Mouse (Mus musculus): ENCODE data around the gene Rims4. TPM values are rescaled to one million over a fixed set of nuclear protein-coding genes. Genes with fewer than 3 reads are reported as not detected.

The Rims4 gene
- polyA plus RNA-seq, 1 experiment = 0.14 TPM

DNA sequence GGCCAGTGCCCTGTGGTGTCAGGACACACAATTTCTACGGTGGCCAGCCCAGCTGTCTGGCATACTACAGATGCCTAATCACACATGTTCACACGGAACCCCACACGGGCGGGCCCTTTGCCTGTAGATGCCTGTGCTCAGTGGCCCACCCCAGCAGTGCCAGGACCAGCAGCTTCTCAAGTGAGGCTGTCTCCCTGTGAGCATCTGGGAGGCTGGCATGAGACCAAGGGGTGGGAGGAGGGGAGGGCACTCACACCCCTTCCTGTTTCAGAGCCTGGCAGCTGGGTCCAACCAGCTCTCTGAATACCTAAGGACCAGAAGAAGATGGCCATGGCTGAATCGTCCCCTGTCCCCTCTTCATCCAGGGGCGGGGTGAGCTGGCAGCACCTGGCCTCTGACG, 43.0 kb downstream of the Rims4 start:
- no peak for TF ChIP-seq POLR2A (IDR thresholded peaks at IDR 0.05; ENCODE audit: low read depth, low read length)
- TF ChIP-seq CTCF (IDR thresholded peaks at IDR 0.05; ENCODE audit: borderline replicate concordance, insufficient read depth, low read length) = no peak
- Histone ChIP-seq H3K4me3 (ENCODE audit: insufficient read depth, low read length) (no peak overlapping the region), H3K27ac (ENCODE audit: insufficient read depth, low read length) (no peak overlapping the region), H3K4me1 (ENCODE audit: control insufficient read depth, insufficient read depth, low read length) (no peaks in the 10 kb centered on the region)

DNA sequence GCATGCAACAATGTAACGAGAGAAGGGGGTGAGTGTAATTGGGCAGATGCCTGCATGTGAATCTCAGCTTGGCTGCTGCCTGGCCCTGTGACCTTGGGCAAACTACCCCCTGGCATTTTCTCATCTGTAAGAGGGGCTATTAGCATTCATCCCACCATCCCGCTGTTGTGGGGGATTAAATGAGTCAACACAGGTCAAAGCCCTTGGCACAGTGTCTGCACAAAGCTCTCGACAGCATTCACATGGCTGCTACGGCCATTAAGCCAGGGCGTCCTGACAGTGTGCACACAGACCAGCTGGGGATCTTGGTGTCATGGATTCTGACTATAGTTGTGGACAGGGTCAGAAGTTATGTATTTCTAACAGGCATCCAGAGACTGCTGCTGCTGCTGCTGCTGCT, 43.6 kb downstream of the Rims4 start:
- TF ChIP-seq CTCF (IDR thresholded peaks at IDR 0.05; ENCODE audit: borderline replicate concordance, insufficient read depth, low read length) = no peak
- TF ChIP-seq POLR2A (IDR thresholded peaks at IDR 0.05; ENCODE audit: low read depth, low read length) = no peak
- no peak overlapping the region for H3K4me3 ChIP-seq (ENCODE audit: insufficient read depth, low read length)
- H3K27ac ChIP-seq (ENCODE audit: insufficient read depth, low read length) = no peak overlapping the region
- H3K4me1 ChIP-seq (ENCODE audit: control insufficient read depth, insufficient read depth, low read length) = no peaks in the 10 kb centered on the region

DNA sequence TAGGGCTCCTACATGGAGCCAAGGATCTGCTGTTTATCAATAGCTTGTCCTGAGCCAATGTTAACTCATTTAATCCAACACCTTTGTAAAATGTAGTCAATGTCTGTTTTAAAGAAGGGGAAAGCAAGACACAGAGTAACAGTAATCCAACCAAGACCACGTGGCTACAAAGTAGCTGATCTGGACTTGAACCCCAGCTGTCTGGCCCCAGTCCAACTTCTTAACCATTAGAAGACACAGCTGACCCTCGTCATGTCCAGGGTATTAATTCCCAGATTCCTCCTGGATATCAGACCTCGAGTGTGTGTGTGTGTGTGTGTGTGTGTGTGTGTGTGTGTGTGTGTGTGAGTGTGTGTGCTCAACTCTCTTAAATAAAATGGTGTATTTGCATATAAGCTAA, 46.6 kb downstream of the Rims4 start:
- Histone ChIP-seq H3K4me3 (ENCODE audit: insufficient read depth, low read length) (no peak overlapping the region), H3K4me1 (ENCODE audit: control insufficient read depth, insufficient read depth, low read length) (no peaks in the 10 kb centered on the region), H3K27ac (ENCODE audit: insufficient read depth, low read length) (no peak overlapping the region)
- TF ChIP-seq POLR2A (IDR thresholded peaks at IDR 0.05; ENCODE audit: low read depth, low read length) = no peak
- TF ChIP-seq CTCF (IDR thresholded peaks at IDR 0.05; ENCODE audit: borderline replicate concordance, insufficient read depth, low read length) = no peak

DNA sequence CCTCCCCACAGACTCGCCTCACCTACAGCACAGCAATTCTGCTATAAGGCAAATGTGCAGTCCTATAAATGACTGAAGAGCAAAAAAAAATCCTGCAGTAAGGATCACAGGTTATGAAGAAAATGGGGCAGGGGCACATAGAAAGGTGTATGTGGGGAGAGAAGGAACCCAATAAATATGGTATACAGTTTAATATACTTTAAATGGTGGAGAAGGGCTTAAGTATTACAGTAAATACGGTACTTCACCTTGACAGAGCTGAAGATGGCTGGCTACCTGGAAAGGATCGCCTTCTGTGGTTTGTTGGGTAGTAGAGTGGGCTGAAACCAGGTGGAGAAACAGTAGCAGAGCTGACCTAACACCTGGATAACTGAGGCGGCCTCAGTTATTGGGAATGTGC, 47.2 kb downstream of the Rims4 start:
- TF ChIP-seq CTCF (IDR thresholded peaks at IDR 0.05; ENCODE audit: borderline replicate concordance, insufficient read depth, low read length) = no peak
- no peak overlapping the region for H3K4me3 ChIP-seq (ENCODE audit: insufficient read depth, low read length)
- H3K4me1 ChIP-seq (ENCODE audit: control insufficient read depth, insufficient read depth, low read length) = no peaks in the 10 kb centered on the region
- no peak overlapping the region for H3K27ac ChIP-seq (ENCODE audit: insufficient read depth, low read length)

DNA sequence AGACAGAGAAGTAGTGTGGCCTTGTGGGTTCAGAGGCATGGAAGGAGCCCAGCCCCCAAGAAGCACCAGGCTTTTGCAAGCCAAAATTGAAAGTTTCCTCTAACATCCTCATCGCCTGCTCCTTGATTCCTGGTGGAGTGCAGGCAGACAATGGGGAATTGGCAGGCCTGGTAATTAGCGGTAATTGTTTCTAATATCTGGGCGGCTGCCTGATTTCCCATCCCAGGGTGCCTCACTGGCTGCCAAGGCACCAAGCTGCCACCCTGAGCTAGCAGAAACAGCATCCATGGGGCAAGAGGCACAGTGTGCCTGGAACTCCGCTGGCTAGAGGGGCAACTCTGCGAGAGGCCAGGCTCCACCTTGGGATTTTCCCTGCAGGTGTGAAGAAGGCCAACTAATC, 48.7 kb downstream of the Rims4 start:
- Histone ChIP-seq H3K4me3 (ENCODE audit: insufficient read depth, low read length) (no peak overlapping the region), H3K27ac (ENCODE audit: insufficient read depth, low read length) (no peak overlapping the region), H3K4me1 (ENCODE audit: control insufficient read depth, insufficient read depth, low read length) (no peaks in the 10 kb centered on the region)
- TF ChIP-seq CTCF (IDR thresholded peaks at IDR 0.05; ENCODE audit: borderline replicate concordance, insufficient read depth, low read length) = no peak
- TF ChIP-seq POLR2A (IDR thresholded peaks at IDR 0.05; ENCODE audit: low read depth, low read length) = no peak

DNA sequence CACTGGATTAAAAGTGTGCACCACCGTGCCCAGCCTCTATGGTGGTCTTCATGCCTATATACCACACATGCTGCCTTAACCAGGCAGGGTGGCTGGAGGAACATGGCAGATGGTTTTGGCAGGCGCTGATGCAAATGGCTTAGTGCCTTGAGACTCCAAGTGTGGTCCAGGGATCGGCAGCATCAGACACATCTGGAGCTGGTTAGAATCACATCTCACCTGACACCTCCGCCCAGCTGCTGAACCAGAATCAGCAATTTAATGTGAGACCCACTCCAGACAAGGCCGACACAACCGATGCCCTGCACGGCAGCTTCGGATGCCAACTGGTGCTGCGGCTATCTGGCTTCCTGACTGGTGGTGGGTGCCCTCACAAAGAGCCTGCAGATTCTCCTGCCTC, 52.4 kb downstream of the Rims4 start:
- TF ChIP-seq POLR2A (IDR thresholded peaks at IDR 0.05; ENCODE audit: low read depth, low read length) (no peak), CTCF (IDR thresholded peaks at IDR 0.05; ENCODE audit: borderline replicate concordance, insufficient read depth, low read length) (no peak)
- no peaks in the 10 kb centered on the region for H3K4me1 ChIP-seq (ENCODE audit: control insufficient read depth, insufficient read depth, low read length)
- no peak overlapping the region for H3K4me3 ChIP-seq (ENCODE audit: insufficient read depth, low read length)

DNA sequence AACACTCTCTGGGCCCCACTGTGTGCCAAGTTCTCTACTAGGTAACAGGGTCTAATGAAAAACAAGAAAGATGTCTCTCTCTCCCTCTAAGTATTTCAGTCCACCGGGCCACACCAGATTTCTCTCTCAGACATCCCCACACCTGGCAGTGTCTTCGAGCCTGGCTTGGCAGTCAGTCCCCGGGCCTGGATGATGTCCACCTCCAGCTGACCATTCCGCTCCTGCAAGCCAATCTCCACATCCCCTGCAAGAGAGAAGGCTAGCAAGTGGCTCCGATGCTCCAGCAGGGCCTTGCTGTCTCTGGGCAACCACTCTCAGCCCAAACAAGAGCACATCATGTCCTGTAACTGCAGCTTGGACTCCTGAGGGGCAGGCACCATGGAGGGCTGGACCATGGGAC, 53.2 kb downstream of the Rims4 start:
- TF ChIP-seq POLR2A (IDR thresholded peaks at IDR 0.05; ENCODE audit: low read depth, low read length) (no peak), CTCF (IDR thresholded peaks at IDR 0.05; ENCODE audit: borderline replicate concordance, insufficient read depth, low read length) (no peak)
- H3K27ac ChIP-seq (ENCODE audit: insufficient read depth, low read length) = no peak overlapping the region
- H3K4me1 ChIP-seq (ENCODE audit: control insufficient read depth, insufficient read depth, low read length) = no peaks in the 10 kb centered on the region
- H3K4me3 ChIP-seq (ENCODE audit: insufficient read depth, low read length) = no peak overlapping the region

More for the DNA sequence above, 52.4 kb downstream of the Rims4 start:
- H3K27ac ChIP-seq (ENCODE audit: insufficient read depth, low read length) = no peak overlapping the region

DNA sequence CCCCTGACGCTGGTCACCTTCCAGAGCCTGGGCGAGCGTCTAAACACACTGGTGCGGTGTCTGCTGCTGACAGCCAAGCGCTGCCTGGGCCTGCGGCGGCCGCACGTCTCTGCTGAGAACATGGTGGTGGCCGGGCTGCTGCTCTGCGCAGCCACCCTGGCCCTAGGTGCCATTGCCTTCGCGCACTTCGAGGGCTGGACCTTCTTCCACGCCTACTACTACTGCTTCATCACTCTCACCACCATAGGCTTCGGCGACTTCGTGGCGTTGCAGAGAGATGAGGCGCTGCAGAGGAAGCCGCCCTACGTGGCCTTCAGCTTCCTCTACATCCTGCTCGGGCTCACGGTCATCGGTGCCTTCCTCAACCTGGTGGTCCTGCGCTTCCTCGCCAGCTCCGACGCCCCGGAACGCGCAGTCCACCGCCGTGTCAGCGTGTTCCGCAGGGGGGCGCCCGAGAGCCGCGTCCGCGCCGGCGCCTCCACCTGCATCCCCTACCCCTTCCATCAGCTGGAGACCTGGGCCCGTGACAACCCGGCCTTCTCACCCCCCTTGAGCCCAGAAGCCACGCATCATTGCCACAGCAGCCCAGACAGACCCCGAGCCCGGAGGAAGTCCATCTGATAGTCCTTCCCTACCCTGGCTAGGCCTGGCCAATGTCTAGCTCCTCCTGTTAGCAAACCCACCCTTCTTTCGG, 60.1 kb downstream of the Rims4 start:
- H3K4me3 ChIP-seq (ENCODE audit: insufficient read depth, low read length) = no peak overlapping the region

DNA sequence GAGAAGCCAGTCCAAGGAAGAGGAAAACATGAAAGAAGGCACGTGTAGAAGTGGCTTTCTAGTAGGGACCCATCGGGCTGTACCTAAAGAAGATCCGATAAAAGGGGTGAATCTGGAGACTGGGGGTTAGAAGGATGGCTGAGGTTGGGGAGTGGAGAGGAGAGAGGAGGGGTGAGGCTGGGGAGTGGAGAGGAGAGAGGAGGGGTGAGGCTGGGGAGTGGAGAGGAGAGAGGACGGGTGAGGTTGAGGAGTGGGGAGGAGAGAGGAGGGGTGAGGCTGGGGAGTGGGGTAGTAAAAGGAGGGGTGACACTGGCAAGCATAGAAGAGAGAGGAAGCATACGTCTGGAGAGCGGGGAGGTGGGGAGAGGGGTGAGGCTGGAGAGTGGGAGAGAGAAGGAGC, 61.2 kb downstream of the Rims4 start:
- H3K4me1 ChIP-seq (ENCODE audit: control insufficient read depth, insufficient read depth, low read length) = no peaks in the 10 kb centered on the region
- TF ChIP-seq POLR2A (IDR thresholded peaks at IDR 0.05; ENCODE audit: low read depth, low read length) (no peak), CTCF (IDR thresholded peaks at IDR 0.05; ENCODE audit: borderline replicate concordance, insufficient read depth, low read length) (no peak)
- H3K27ac ChIP-seq (ENCODE audit: insufficient read depth, low read length) = no peak overlapping the region
- H3K4me3 ChIP-seq (ENCODE audit: insufficient read depth, low read length) = no peak overlapping the region

More for the DNA sequence above, 60.1 kb downstream of the Rims4 start:
- no peaks in the 10 kb centered on the region for H3K4me1 ChIP-seq (ENCODE audit: control insufficient read depth, insufficient read depth, low read length)
- TF ChIP-seq POLR2A (IDR thresholded peaks at IDR 0.05; ENCODE audit: low read depth, low read length) (no peak), CTCF (IDR thresholded peaks at IDR 0.05; ENCODE audit: borderline replicate concordance, insufficient read depth, low read length) (peak; percentile 30; the same call in 1 of the 2 replicates)
- no peak overlapping the region for H3K27ac ChIP-seq (ENCODE audit: insufficient read depth, low read length)

DNA sequence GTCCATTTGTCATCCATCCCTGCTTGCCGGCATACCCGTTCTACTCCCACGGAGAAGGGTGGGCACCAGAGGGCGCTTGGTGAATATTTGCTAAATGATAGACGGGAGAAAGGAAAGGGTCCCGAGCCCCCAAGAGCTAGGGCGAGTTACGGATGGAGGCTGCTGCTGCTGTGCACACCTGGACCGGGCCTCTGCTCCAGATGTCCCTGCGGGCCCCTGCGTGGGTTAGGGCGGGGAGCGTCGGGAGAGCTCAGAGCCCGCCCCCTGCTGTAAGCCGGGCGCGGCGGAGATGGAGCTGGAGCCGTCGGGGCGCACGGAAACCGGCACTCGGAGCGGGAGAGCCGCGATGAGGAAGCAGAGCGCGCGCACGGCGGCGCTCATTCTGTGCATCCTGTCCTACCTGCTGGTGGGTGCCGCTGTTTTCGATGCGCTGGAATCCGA, 65.0 kb downstream of the Rims4 start, which contains the start of gene Kcnk15:
Kcnk15 (plus strand) TSS at position 191 of the 441 bp plus-strand sequence.
- TF ChIP-seq POLR2A (IDR thresholded peaks at IDR 0.05; ENCODE audit: low read depth, low read length) (no peak), CTCF (IDR thresholded peaks at IDR 0.05; ENCODE audit: borderline replicate concordance, insufficient read depth, low read length) (no peak)
- Histone ChIP-seq H3K4me3 (ENCODE audit: insufficient read depth, low read length) (no peak within 1 kb of the TSS), H3K4me1 (ENCODE audit: control insufficient read depth, insufficient read depth, low read length) (no peaks in the 10 kb centered on the region), H3K27ac (ENCODE audit: insufficient read depth, low read length) (no peak within 1 kb of the TSS)

Measured in embryonic fibroblast, embryonic 13.5 days (primary cell).